Mouse (Mus musculus): ENCODE data around the gene Itpr3. TPM values are rescaled to one million over a fixed set of nuclear protein-coding genes. Genes with fewer than 3 reads are reported as not detected.

Gene Itpr3
- polyA plus RNA-seq, 1 experiment = 21.9 TPM

- no peaks in the 10 kb centered on the region for H3K9me3 ChIP-seq (replicated peaks; ENCODE audit: control insufficient read depth, insufficient read depth, low read length, poor library complexity, severe bottlenecking)
- no peak overlapping the region for H3K4me3 ChIP-seq (ENCODE audit: low read depth, low read length)
- H3K4me1 ChIP-seq (ENCODE audit: control insufficient read depth, insufficient read depth, low read length) = no peaks in the 10 kb centered on the region
- H3K9ac ChIP-seq (ENCODE audit: low read depth, poor library complexity, severe bottlenecking) = no peak overlapping the region
- H3K36me3 ChIP-seq (ENCODE audit: control insufficient read depth, insufficient read depth, low read length, poor library complexity, severe bottlenecking) = no peaks in the 10 kb centered on the region
- no peak overlapping the region for H3K27ac ChIP-seq (ENCODE audit: insufficient read depth, low read length)
- no peaks in the 10 kb centered on the region for H3K27me3 ChIP-seq (ENCODE audit: control insufficient read depth, insufficient read depth, low read length, poor library complexity, severe bottlenecking)
- no peak for TF ChIP-seq CTCF (IDR thresholded peaks at IDR 0.05; ENCODE audit: low read depth, low read length)
- TF ChIP-seq POLR2A (IDR thresholded peaks at IDR 0.05; ENCODE audit: insufficient read depth, low read length) = no peak
- TF ChIP-seq EP300 (IDR thresholded peaks at IDR 0.05; ENCODE audit: insufficient read depth, low read depth, low read length) = no peak
Observed at GRCm38 (mm10) chr17:27152976-27153723, 96.0 kb downstream of the Itpr3 start.

- H3K9me3 ChIP-seq (replicated peaks; ENCODE audit: control insufficient read depth, insufficient read depth, low read length, poor library complexity, severe bottlenecking) = no peaks in the 10 kb centered on the region
- H3K4me3 ChIP-seq (ENCODE audit: low read depth, low read length) = no peak overlapping the region
- no peaks in the 10 kb centered on the region for H3K4me1 ChIP-seq (ENCODE audit: control insufficient read depth, insufficient read depth, low read length)
- no peaks in the 10 kb centered on the region for H3K27me3 ChIP-seq (ENCODE audit: control insufficient read depth, insufficient read depth, low read length, poor library complexity, severe bottlenecking)
- no peaks in the 10 kb centered on the region for H3K36me3 ChIP-seq (ENCODE audit: control insufficient read depth, insufficient read depth, low read length, poor library complexity, severe bottlenecking)
- no peak overlapping the region for H3K9ac ChIP-seq (ENCODE audit: low read depth, poor library complexity, severe bottlenecking)
- no peak for TF ChIP-seq CTCF (IDR thresholded peaks at IDR 0.05; ENCODE audit: low read depth, low read length)
- no peak for TF ChIP-seq EP300 (IDR thresholded peaks at IDR 0.05; ENCODE audit: insufficient read depth, low read depth, low read length)
- TF ChIP-seq POLR2A (IDR thresholded peaks at IDR 0.05; ENCODE audit: insufficient read depth, low read length) = no peak
- H3K27ac ChIP-seq (ENCODE audit: insufficient read depth, low read length) = no peak overlapping the region
Observed at GRCm38 (mm10) chr17:27153773-27154193, 96.7 kb downstream of the Itpr3 start.

GRCm38 (mm10) chr17:27154256-27154655, 97.2 kb downstream of the Itpr3 start:
- Histone ChIP-seq H3K27ac (ENCODE audit: insufficient read depth, low read length) (no peak overlapping the region), H3K9ac (ENCODE audit: low read depth, poor library complexity, severe bottlenecking) (no peak overlapping the region), H3K4me3 (ENCODE audit: low read depth, low read length) (no peak overlapping the region), H3K4me1 (ENCODE audit: control insufficient read depth, insufficient read depth, low read length) (no peaks in the 10 kb centered on the region), H3K9me3 (replicated peaks; ENCODE audit: control insufficient read depth, insufficient read depth, low read length, poor library complexity, severe bottlenecking) (no peaks in the 10 kb centered on the region), H3K36me3 (ENCODE audit: control insufficient read depth, insufficient read depth, low read length, poor library complexity, severe bottlenecking) (no peaks in the 10 kb centered on the region), H3K27me3 (ENCODE audit: control insufficient read depth, insufficient read depth, low read length, poor library complexity, severe bottlenecking) (no peaks in the 10 kb centered on the region)
- no peak for TF ChIP-seq CTCF (IDR thresholded peaks at IDR 0.05; ENCODE audit: low read depth, low read length)
- TF ChIP-seq POLR2A (IDR thresholded peaks at IDR 0.05; ENCODE audit: insufficient read depth, low read length) = no peak
- TF ChIP-seq EP300 (IDR thresholded peaks at IDR 0.05; ENCODE audit: insufficient read depth, low read depth, low read length) = no peak

GRCm38 (mm10) chr17:27154881-27155280, 97.8 kb downstream of the Itpr3 start:
- H3K4me1 ChIP-seq (ENCODE audit: control insufficient read depth, insufficient read depth, low read length) = no peaks in the 10 kb centered on the region
- no peak overlapping the region for H3K4me3 ChIP-seq (ENCODE audit: low read depth, low read length)
- TF ChIP-seq POLR2A (IDR thresholded peaks at IDR 0.05; ENCODE audit: insufficient read depth, low read length) (no peak), CTCF (IDR thresholded peaks at IDR 0.05; ENCODE audit: low read depth, low read length) (no peak), EP300 (IDR thresholded peaks at IDR 0.05; ENCODE audit: insufficient read depth, low read depth, low read length) (no peak)
- H3K9ac ChIP-seq (ENCODE audit: low read depth, poor library complexity, severe bottlenecking) = no peak overlapping the region
- H3K27ac ChIP-seq (ENCODE audit: insufficient read depth, low read length) = no peak overlapping the region
- H3K9me3 ChIP-seq (replicated peaks; ENCODE audit: control insufficient read depth, insufficient read depth, low read length, poor library complexity, severe bottlenecking) = no peaks in the 10 kb centered on the region
- no peaks in the 10 kb centered on the region for H3K36me3 ChIP-seq (ENCODE audit: control insufficient read depth, insufficient read depth, low read length, poor library complexity, severe bottlenecking)
- H3K27me3 ChIP-seq (ENCODE audit: control insufficient read depth, insufficient read depth, low read length, poor library complexity, severe bottlenecking) = no peaks in the 10 kb centered on the region

- Histone ChIP-seq H3K27me3 (ENCODE audit: control insufficient read depth, insufficient read depth, low read length, poor library complexity, severe bottlenecking) (no peaks in the 10 kb centered on the region), H3K9ac (ENCODE audit: low read depth, poor library complexity, severe bottlenecking) (no peak overlapping the region), H3K4me1 (ENCODE audit: control insufficient read depth, insufficient read depth, low read length) (no peaks in the 10 kb centered on the region), H3K36me3 (ENCODE audit: control insufficient read depth, insufficient read depth, low read length, poor library complexity, severe bottlenecking) (no peaks in the 10 kb centered on the region), H3K4me3 (ENCODE audit: low read depth, low read length) (no peak overlapping the region), H3K9me3 (replicated peaks; ENCODE audit: control insufficient read depth, insufficient read depth, low read length, poor library complexity, severe bottlenecking) (no peaks in the 10 kb centered on the region), H3K27ac (ENCODE audit: insufficient read depth, low read length) (no peak overlapping the region)
- no peak for TF ChIP-seq CTCF (IDR thresholded peaks at IDR 0.05; ENCODE audit: low read depth, low read length)
- no peak for TF ChIP-seq EP300 (IDR thresholded peaks at IDR 0.05; ENCODE audit: insufficient read depth, low read depth, low read length)
- TF ChIP-seq POLR2A (IDR thresholded peaks at IDR 0.05; ENCODE audit: insufficient read depth, low read length) = no peak
Observed at GRCm38 (mm10) chr17:27155752-27156151, 98.6 kb downstream of the Itpr3 start.

- Histone ChIP-seq H3K9me3 (replicated peaks; ENCODE audit: control insufficient read depth, insufficient read depth, low read length, poor library complexity, severe bottlenecking) (no peaks in the 10 kb centered on the region), H3K4me1 (ENCODE audit: control insufficient read depth, insufficient read depth, low read length) (no peaks in the 10 kb centered on the region), H3K27ac (ENCODE audit: insufficient read depth, low read length) (no peak overlapping the region), H3K9ac (ENCODE audit: low read depth, poor library complexity, severe bottlenecking) (no peak overlapping the region), H3K36me3 (ENCODE audit: control insufficient read depth, insufficient read depth, low read length, poor library complexity, severe bottlenecking) (no peaks in the 10 kb centered on the region), H3K4me3 (ENCODE audit: low read depth, low read length) (no peak overlapping the region), H3K27me3 (ENCODE audit: control insufficient read depth, insufficient read depth, low read length, poor library complexity, severe bottlenecking) (no peaks in the 10 kb centered on the region)
- no peak for TF ChIP-seq CTCF (IDR thresholded peaks at IDR 0.05; ENCODE audit: low read depth, low read length)
- no peak for TF ChIP-seq POLR2A (IDR thresholded peaks at IDR 0.05; ENCODE audit: insufficient read depth, low read length)
- no peak for TF ChIP-seq EP300 (IDR thresholded peaks at IDR 0.05; ENCODE audit: insufficient read depth, low read depth, low read length)
Observed at GRCm38 (mm10) chr17:27158439-27158838, 101.3 kb downstream of the Itpr3 start.

Measured in ES-Bruce4 (cell line).